Mouse (Mus musculus) spleen, postnatal 36 days (tissue): ENCODE results near the gene Syt12.

Experiments used
- DNase-seq, 2 experiments: peaks; one replicate each; pipeline ENCODE4 v3.0.0; 2022; ENCODE audit warnings: low spot score in 2 of 2, mixed read lengths in 1 of 2

Gene Syt12

DNA sequence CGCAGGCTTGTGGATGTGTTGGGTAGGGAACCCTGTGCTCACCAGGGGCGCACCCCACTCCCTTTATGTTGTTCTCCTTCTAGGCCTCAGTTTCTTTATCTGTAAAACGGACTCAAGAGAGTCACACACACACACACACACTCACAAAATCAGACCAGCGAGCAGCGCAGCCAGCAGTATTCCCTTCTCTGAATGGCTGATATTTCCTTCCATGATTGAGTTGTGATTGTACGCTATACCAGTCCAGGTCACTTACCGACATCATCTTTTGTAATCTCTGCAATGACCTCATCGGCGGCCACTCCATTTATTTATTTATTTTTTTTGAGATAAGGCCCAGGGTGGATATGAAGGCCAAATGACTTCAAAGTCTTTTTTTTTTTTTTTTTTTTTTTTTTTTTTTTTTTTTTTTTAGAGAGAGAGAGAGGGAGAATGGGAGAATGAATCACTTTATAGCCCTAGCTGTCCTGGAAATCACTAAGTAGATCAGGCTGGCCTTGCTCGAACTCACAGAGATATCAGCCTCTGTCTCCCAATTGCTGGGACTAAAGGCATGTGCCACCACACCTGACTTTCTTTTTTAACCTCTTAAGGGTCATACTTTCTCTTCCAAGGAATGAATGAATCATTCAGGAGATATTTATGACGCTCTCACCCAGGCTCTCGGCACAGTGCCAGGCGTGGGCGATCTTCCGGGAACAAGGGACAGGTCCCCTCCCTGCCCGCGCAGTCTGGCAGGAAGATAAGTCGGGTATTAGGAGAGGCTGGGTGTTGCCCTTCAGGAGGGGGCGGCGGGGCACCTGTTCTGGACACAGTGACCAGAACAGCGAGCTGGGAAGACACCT lies at the start of gene Syt12:
Syt12 (minus strand) TSS at position 103 of the 845 bp plus-strand sequence.
- no peak for DNase-seq

DNA sequence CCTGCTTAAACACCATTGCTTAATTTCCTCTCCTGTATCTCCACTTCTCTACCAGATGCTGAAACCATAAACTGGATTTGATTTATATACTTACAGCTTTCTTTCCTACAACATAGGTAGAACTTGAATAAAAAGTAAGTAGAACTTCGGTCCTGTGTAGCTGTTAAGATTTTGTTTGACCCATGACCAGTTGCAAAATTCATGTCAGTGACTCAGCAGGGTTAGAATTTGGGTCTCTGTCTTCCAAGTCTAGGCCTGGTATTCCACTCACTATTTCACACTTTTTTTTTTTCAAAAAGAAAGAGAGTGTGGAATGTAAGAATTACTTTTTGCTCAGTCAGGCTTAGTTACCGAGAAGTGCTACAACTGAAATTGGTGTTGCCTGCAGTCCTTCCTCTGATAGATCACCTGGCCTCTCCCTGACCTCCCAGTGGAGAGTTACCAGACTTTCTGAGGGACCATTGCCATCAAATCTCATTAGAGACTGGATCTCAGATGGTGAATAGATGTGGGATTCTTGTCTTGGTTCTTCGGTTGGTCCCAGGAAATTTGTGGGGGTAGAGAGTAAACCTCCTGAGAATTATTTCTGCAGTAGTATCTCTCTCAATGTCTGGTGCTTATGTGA lies 44.3 kb upstream of the Syt12 start:
- no peak for DNase-seq

DNA sequence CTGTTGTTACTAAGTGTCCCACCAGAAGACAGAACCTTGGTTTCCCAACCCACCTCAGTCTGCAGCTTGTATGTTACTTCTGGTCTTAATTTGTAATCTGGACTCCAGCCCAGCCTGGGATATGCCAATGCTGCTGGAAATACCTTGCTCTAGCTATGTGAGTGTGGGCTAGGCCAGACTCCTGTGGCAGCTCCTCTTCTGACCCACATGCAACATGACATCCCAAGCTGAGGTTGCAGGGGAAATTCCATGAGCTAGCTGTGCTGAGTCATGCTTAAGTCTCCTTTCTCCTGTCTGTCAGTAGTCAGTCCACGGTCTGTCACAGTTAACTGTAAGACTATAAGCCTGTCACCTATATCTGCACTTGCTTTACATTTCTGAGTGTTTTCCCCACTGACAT lies 40.2 kb upstream of the Syt12 start:
- DNase-seq: no peak

DNA sequence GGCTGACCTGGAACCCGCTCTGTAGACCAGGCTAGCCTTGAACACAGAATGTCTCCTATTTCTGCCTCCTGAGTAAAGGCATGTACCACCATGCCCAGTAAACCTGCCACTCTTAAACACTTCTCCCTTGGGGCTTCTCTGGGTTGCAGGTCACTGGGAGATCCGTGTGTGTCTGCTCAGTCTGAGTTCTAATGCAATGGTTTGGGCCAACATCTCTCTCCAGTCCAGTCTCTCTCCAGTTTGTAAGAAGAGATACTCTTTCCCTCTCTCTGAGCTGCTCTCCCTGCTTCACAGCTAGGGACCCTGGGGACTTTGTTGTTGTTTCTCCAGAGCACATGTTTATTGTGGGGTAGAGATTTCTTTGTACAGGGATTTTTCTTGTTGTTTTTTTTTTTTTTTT lies 39.0 kb upstream of the Syt12 start:
- no peak for DNase-seq

DNA sequence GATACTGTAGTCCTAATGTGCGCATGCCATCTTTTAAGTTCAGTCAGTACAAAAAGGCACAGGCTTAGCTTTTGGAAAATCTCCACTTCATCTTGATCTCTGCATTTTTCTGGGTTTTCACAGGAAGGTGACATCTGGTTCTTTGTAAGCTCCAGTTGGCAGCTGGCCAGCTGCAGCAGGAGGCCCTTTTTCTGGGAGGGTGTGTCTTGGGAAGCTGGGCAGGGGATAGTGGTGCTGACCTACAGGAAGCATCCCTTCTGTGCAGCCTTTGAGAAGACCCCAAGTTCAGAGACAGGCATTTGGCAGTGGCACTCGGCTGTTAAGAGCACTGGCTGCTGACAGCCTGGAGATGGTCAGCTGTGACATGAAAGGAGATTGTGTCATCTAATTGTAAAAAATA lies 38.5 kb upstream of the Syt12 start:
- no peak for DNase-seq

DNA sequence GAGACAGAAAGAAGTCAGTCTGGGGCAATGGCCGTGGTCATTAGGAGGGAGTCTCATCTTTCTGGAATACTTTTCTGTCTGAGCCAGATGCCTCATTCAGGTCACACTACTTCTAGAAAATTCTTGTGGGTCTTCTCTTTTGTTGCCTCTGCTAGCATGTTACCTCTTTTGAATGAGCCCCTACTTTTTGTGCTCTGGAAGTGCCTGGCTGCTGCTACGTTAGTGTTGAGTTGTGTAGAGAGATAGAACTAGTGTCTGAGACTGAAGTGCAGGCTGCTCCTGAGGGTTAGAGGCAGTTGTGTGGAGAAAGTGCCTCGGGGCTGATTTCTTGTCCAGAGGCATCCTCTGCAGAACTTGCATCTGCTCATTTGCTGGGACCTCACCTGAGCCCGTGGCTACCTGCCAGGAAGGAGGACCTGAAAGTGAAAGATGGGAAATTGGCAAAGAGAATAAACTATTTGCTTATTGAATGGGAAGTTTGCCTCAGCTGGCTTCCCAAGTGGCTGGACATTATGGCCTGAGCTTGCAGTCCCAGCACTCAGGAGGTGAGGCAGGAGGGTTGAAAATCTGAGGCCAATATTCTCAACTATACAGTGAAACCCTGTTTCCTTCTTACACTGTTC lies 36.1 kb upstream of the Syt12 start:
- DNase-seq: no peak

DNA sequence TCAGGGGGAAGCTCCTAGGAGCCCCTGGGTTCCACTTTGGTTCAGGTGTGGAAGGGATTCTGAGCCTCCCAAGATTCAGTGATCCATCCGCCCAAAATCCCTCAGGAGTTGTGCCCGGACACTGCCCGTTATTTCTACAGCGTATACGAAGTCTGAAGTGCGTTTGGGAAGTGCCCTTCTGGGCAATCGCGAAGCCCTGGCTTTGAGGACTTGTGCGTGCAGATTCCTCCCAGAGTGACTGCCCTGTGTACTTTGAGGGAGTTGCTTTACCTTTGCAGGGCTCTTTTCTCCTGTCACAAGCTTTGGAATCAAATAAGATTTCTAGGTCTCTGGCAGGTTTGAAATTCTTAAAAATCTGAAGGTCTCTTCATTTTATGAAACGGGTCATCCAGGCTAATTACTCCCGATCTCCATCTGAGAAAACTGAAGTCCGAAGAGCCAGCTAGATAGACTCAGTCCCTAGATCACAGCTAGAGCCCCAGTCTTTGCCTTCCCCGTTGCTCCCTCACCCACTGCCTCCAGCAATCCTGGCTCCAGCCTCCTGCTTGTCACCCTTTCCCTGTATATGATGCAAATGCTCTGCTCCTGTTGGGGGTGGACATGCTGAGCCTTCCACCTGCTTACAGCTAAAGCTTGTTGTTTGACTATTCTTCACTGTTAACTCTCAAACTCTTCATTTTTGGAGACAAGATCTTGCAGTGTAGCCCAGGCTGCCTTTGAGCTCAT lies 34.0 kb upstream of the Syt12 start:
- no peak for DNase-seq

DNA sequence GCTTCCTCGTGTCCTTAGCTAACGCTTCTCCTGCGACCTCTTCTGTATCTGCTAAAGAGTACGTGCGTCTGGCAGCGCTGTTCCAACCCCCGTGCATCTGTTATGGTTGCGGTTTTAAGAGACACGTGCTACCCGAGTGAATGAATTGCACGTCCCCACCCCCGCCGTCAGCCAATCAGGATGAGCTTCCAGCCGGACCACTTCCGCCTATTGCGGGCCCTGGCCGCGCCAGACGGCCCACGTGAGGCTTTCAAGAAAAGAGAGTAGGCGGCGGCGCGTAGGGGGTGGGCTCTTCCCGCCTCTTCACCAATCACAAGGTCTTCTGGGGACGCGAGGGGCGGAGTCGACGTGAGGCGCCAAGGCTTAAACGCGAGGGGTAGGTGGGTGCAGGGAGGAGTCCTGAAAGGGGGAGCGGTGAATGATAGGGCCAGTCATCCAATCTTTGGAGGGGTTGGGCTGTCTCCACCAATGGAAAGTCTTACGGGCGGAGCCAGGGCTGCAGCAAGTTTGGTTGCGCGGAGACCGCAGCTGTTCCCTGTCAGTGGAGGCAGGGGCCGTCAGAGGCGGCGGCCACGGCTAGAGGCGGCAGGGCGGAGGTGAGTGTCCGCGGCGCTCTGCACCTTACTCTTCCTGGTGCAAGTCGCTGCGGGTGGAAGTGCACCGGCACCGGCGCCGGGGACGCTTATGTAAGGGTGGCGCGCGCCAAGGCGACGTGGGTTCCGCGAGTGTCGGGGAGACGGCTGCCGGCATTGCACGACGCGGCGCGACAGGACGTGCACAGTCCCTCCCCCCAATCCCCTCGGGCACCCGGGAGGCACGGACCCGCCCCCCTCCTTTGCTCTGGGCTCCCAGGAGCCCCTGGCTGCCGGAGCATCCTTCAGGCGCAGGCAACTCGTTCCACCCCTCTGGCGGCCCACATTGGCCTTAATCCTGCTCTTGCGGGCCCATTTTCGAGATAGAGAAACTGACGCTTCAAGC lies 33.0 kb upstream of the Syt12 start, which contains the start of gene Pcx:
Pcx (plus strand) TSS at position 487 of the 978 bp plus-strand sequence.
- DNase-seq: peak; percentile 99 to 100

DNA sequence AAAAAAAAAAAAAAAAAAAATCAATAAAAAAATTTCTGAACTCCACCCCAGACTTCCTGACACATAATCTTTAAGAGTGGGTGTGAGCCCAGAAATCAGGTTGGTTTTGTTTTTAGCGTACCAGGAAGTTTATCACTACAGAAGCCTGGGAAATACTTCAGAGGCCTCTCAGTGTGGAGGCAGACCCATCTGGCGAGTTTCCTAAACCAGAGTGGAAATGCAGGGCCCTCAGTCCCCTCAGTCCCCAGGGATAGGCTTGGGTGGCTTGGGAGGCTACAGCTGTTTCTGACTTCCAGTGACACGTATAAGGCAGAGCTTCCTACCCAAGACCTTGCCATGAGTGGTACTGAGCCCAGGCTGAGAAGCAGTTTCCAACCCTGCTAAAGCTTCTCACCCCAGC lies 30.5 kb upstream of the Syt12 start:
- DNase-seq: no peak

DNA sequence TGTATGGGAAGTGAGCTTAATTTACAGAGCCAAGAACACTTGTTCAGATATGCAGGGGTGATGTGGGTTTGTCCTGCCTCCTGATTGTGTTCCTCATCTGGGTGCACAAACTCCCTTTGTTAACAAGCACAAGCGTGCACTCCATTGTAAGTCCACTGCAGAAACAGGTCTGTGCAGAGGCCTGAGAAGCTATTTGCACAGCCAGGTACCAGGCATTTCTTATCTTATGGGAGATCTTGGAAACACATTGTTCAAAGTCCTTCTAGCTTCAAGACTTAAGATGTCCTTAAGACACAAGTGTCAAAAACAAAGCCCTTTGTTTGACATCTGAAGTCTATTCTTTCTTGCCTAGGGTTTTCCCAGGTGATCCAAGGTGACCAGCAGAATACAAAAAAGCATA lies 27.6 kb upstream of the Syt12 start:
- no peak for DNase-seq

DNA sequence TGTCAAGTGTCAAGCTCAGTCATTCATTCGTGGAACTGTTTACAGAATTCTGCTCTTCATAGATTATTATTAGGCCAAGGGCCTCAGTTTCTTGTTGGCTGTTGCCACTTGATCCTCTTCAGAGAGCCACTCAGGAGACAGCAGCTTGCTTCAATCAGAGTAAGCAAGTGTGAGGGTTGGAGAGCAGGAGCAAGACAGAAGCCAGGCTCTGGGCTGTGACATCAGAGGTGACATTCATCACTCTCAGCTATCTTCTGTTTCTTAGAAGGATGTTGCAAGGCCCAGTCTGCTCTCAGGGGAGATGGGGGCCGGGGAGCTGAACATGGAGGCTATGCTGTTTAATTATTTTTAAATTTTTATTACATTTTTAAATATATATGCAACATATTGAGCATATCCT lies 25.5 kb upstream of the Syt12 start:
- no peak for DNase-seq

DNA sequence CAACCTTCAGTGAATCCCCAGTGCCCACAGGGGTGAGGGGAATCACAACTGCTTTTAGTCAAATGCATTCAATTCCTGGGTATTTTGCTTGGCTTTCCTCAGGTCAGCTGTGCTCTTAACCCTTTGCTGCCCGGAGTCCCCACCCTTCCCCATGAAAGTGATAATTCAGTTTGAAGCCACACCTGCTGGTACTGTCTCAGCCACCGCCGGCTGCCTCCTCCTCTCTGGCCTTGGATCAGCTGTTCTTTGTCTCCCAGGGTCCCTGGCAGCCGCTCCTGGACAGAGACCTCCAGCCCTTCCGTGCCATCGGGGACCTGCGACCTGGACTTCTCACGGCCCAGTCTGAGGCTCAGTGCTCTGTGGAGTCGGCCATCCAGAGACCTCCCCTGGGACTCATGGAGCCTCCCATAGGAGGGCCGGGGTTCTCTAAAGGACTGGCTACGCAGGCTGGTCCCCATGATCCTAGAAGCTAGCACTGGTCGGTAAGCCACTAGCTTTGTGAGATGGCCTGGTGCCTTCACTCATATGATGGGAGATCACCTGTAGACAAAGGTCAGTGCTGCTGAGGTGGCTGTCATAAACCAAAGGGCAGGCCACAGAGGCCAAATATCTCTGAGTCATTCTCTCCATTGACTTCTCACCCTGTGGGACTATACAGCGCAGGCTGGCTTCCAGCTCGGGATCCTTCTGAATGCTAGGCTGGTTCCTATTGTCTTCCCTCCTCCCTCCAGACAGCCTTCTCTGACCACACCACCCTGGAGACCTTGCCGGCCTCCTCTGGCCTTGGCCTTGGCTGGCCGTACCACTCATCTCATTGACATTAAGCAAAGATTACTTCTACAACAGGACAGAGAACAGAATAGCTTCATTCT lies 21.1 kb upstream of the Syt12 start, which contains the start of gene 2010003K11Rik:
2010003K11Rik (minus strand) TSS at position 522 of the 872 bp plus-strand sequence.
- DNase-seq: no peak

DNA sequence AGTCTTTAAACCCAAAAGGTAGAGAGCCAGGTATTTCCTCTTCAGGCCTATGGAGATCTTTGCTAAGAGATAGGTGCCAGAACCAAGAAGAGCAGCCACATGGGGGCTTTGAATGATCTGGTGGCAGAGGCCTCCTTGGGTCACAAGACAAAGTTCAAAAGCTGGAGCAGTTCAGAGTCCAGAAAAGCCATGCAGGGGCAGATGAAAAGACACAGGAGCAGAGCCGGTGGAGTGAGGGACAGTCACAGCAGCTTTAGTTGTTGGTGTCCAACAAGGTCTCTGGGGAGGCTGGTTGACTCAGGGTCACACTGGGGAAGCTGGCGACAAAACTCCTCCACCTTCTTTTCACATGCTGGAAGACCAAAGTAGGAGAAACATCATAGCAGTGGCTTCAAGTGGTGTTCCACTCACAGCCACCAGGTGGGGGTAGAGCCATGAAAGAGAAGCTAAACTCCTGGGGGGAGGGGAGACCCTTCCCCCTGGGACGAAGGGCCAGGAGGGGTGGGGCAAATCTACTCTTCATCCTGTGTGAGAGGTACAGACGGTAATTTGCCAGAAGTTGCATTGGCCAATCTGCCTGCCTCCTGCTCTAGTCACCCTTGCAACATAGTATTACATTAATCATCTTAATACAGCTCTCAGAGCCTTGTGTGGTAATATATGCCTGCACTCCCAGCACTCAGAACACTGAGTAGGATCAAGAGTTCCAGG lies 20.2 kb upstream of the Syt12 start:
- peak; percentile 15 to 30 for DNase-seq

DNA sequence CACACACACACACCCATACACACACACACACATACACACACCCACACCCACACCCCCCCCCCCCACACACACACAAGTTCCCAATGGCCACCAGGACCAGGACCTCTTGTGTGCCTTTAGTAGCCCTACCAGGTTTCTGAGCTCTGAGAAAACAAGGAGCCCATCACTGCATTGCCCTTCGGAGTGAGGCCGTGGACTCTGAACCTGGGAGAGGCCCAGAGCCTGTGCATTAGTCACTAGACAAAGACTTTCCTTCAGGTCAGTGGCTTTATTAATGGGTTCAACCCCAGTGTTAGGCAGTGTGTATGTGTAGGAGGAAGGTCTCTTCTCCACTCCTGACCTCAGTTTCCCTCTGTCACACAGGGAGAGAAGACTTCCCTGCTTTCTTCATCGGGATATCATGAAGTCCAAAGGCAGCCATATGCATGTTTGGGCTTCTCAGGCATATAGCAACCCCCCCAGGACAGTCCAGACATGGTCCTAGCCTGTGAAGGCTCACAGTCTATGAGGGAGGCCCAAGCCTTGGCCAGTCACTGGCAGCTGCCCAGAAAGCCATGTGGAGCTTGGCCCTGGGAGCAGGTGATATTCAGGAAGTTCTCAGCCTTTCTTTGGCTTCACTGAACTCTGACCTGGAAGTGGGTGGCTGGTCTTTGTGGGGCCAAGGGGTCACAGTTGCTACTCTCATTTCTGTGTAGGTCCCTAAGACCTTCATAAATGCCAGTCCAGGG lies 19.5 kb upstream of the Syt12 start:
- DNase-seq: no peak

DNA sequence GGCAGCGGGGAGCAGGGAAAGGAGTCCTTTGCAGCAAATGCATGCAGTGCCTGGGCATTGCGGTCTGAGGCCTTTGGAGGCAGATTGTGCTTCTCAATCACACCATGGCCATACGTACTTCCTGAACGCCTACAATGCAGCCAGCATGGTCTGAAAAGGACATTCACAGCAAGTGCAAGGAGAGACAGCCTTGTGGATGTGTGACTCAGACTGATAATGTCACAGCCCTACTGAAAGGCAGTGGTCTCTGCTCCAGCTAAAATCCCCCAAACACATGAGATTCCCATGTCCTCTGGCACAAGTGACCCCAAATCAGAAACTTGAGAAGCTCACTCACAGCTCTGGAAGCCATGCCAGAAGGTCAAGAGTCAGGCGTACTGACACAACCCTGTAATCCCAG lies 18.6 kb upstream of the Syt12 start:
- DNase-seq: no peak

DNA sequence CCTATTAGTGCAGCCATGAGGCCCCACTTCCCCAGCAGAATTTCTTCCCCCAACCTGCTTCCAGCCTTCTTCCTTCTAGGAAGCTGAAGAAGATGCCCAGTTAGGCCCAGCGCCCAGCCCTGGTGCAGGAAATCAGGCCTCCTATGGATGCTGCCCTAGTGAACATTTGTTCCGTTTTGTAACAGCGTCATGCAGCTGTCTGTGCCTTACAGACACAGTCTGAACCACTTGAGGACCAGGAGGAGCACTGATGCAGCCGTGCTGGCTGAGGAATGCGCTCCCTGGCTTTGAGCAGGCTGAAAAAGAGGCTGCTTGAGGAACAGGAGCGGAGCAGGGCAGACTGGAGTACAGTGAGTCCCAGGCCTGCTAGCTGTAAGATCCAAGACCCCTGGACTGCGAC lies 17.5 kb upstream of the Syt12 start:
- DNase-seq: no peak

DNA sequence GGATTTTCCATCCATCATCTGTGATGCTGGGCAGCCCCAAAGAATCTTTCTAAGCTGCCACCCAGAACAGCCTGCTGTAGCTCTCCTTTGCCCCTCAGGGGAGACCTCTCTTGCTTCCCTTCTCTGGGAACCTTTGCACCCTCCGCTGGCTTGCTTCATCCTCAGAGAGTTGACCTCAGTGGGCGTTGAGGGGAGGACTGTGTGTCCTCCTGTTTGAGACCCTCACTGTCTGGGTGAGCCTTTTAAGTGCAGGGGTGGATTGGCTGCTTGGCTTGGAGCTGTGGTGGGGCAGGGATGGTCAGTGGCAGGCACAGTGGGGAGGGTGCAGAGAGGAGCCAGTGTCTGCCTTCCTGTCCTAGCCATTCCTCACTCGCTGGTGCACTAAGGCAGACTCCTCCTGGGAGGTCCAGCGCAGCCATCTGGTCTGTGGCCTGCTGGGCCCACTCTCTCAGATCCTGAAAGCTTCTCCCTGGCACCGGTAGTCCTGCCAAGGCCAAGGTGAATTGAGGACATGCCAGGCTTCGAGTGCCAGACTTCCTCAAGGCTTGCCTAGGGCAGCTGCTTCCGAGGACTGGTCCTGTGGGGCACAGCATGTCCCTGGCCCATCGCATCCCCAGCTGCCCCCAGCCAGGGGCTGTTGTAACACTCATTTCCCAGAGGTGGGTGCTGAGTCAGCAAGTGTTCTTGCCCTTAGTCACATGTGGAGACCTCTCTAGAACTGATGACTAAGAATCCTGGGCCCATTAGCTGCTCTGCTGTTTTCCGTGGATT lies 15.5 kb upstream of the Syt12 start:
- no peak for DNase-seq
